Mouse (Mus musculus): ENCODE data around the gene Kcnk5. TPM values are rescaled to one million over a fixed set of nuclear protein-coding genes. Genes with fewer than 3 reads are reported as not detected.
A peak's percentile ranks its signal among the peaks of the same experiment; 100 is the strongest.

The Kcnk5 gene
- polyA plus RNA-seq, 1 experiment from 2014 or later = 12.2 TPM

DNA sequence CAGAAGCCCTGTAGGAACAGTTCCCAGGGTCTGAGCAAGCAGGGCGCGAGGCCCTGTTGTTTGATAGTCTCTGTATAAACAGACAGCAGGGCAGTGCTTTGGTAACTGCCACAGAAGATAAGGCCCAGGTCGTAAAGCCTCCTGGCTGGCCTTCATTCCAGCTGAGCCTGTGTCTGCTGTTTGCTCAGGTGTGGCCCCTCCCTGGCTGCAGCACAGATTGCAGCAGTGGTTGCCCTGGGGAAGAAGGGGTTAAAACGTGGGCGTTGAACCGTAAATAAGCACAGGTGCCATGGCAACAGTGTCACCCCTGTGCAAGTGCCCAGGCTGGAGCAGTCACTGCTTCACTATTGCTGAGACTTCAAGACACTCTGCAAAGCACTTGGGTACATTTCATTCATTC, 26.8 kb upstream of the Kcnk5 start:
- no peaks in the 10 kb centered on the region for H3K9me3 ChIP-seq (ENCODE audit: control insufficient read depth, low read length)
- H3K9ac ChIP-seq (ENCODE audit: low read depth, low read length) = peak overlapping the region; percentile 7; the same call in 1 of the 2 replicates
- peaks cover 9% of the 10 kb centered on the region; the same call in 1 of the 2 replicates for H3K4me1 ChIP-seq (ENCODE audit: control insufficient read depth, insufficient read depth, low read length)
- H3K4me2 ChIP-seq (replicated peaks; ENCODE audit: low read depth, low read length) = no peak overlapping the region; the same call in 1 of the 2 replicates
- WGBS = 6% methylated on average over 6 of the region's 6 CpGs
- no peak overlapping the region for H3K4me3 ChIP-seq (ENCODE audit: low read length)
- H3K36me3 ChIP-seq (ENCODE audit: control insufficient read depth, insufficient read depth, low read length) = no peaks in the 10 kb centered on the region
- H3K27ac ChIP-seq (ENCODE audit: low read depth, low read length) = peak overlapping the region; percentile 62; the same call in 1 of the 2 replicates
- ATAC-seq (ENCODE audit: low FRiP score, low TSS enrichment) = peak; percentile 82
- no peaks in the 10 kb centered on the region for H3K27me3 ChIP-seq (ENCODE audit: control insufficient read depth, insufficient read depth, low read length)

DNA sequence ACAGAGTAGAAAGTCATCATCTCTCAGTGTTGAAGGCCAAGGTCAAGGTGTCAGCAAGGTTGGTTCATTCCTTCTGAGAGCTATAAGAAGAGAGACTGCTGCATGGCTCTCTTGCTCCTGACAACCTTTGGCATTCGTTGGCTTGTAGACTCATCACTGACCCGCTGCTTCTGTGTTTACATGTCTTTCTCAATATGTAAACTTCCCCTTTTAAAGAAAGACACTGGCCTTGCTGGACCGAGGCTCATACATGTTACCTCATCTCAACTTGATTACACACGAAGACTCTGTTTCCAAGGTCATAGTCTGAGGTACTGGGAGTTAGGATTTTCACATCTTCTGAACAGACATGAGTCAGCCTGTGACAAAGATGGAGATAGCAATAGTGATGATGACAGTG, 24.1 kb upstream of the Kcnk5 start:
- Histone ChIP-seq H3K4me3 (ENCODE audit: low read length) (no peak overlapping the region), H3K4me1 (ENCODE audit: control insufficient read depth, insufficient read depth, low read length) (peaks cover 9% of the 10 kb centered on the region; the same call in 1 of the 2 replicates), H3K9ac (ENCODE audit: low read depth, low read length) (no peak overlapping the region), H3K36me3 (ENCODE audit: control insufficient read depth, insufficient read depth, low read length) (no peaks in the 10 kb centered on the region), H3K27ac (ENCODE audit: low read depth, low read length) (no peak overlapping the region), H3K9me3 (ENCODE audit: control insufficient read depth, low read length) (no peaks in the 10 kb centered on the region), H3K4me2 (replicated peaks; ENCODE audit: low read depth, low read length) (no peak overlapping the region), H3K27me3 (ENCODE audit: control insufficient read depth, insufficient read depth, low read length) (no peaks in the 10 kb centered on the region)
- WGBS = 90% methylated on average over 4 of the region's 4 CpGs
- ATAC-seq (ENCODE audit: low FRiP score, low TSS enrichment) = no peak

- ATAC-seq (ENCODE audit: low FRiP score, low TSS enrichment) = no peak
- no peak overlapping the region for H3K9ac ChIP-seq (ENCODE audit: low read depth, low read length)
- H3K27me3 ChIP-seq (ENCODE audit: control insufficient read depth, insufficient read depth, low read length) = no peaks in the 10 kb centered on the region
- no peak overlapping the region for H3K4me2 ChIP-seq (replicated peaks; ENCODE audit: low read depth, low read length)
- no peak overlapping the region for H3K4me3 ChIP-seq (ENCODE audit: low read length)
- H3K9me3 ChIP-seq (ENCODE audit: control insufficient read depth, low read length) = no peaks in the 10 kb centered on the region
- WGBS = 54% methylated on average over 4 of the region's 4 CpGs
- no peak overlapping the region for H3K27ac ChIP-seq (ENCODE audit: low read depth, low read length)
- H3K4me1 ChIP-seq (ENCODE audit: control insufficient read depth, insufficient read depth, low read length) = peaks cover 5% of the 10 kb centered on the region; the same call in 1 of the 2 replicates
- H3K36me3 ChIP-seq (ENCODE audit: control insufficient read depth, insufficient read depth, low read length) = no peaks in the 10 kb centered on the region
Observed at GRCm38 (mm10) chr14:20203301-20203700, 21.7 kb upstream of the Kcnk5 start.

DNA sequence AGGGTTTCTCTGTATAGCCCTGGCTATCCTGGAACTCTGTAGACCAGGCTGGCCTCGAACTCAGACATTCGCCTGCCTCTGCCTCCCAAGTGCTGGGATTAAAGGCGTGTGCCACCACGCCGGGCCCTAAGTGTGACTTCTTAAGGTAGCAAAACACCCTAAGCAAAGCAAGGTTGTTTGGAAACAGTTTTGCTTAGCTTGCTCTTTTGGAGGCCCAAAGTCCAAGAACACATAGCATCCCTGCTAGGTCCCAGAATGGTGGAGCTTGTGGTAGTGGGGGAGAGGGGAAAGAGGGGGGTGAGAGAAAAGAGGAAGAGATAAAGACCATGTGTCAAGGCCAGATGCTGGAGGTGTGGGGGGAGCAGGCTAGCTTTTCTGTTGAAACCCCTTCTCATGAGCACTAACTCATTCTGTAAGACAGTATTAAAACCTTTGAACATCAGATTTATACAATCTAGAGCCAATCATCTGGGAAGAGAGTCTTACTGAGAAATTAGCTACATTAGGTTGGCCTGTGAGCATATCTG, 21.1 kb upstream of the Kcnk5 start:
- no peaks in the 10 kb centered on the region for H3K4me1 ChIP-seq (ENCODE audit: control insufficient read depth, insufficient read depth, low read length)
- H3K27ac ChIP-seq (ENCODE audit: low read depth, low read length) = no peak overlapping the region
- H3K4me3 ChIP-seq (ENCODE audit: low read length) = no peak overlapping the region
- no peak overlapping the region for H3K4me2 ChIP-seq (replicated peaks; ENCODE audit: low read depth, low read length)
- H3K9me3 ChIP-seq (ENCODE audit: control insufficient read depth, low read length) = no peaks in the 10 kb centered on the region
- ATAC-seq (ENCODE audit: low FRiP score, low TSS enrichment) = no peak
- WGBS = 96% methylated on average over 5 of the region's 5 CpGs
- no peak overlapping the region for H3K9ac ChIP-seq (ENCODE audit: low read depth, low read length)
- H3K36me3 ChIP-seq (ENCODE audit: control insufficient read depth, insufficient read depth, low read length) = no peaks in the 10 kb centered on the region
- no peaks in the 10 kb centered on the region for H3K27me3 ChIP-seq (ENCODE audit: control insufficient read depth, insufficient read depth, low read length)

- H3K4me3 ChIP-seq (ENCODE audit: low read length) = no peak overlapping the region
- H3K9ac ChIP-seq (ENCODE audit: low read depth, low read length) = no peak overlapping the region
- H3K4me2 ChIP-seq (replicated peaks; ENCODE audit: low read depth, low read length) = no peak overlapping the region
- H3K36me3 ChIP-seq (ENCODE audit: control insufficient read depth, insufficient read depth, low read length) = no peaks in the 10 kb centered on the region
- no peak for ATAC-seq (ENCODE audit: low FRiP score, low TSS enrichment)
- H3K4me1 ChIP-seq (ENCODE audit: control insufficient read depth, insufficient read depth, low read length) = no peaks in the 10 kb centered on the region
- 43% methylated on average over 8 of the region's 8 CpGs for WGBS
- H3K27me3 ChIP-seq (ENCODE audit: control insufficient read depth, insufficient read depth, low read length) = no peaks in the 10 kb centered on the region
- H3K27ac ChIP-seq (ENCODE audit: low read depth, low read length) = no peak overlapping the region
- no peaks in the 10 kb centered on the region for H3K9me3 ChIP-seq (ENCODE audit: control insufficient read depth, low read length)
Observed at GRCm38 (mm10) chr14:20201066-20201683, 19.6 kb upstream of the Kcnk5 start.

- Histone ChIP-seq H3K36me3 (ENCODE audit: control insufficient read depth, insufficient read depth, low read length) (no peaks in the 10 kb centered on the region), H3K27me3 (ENCODE audit: control insufficient read depth, insufficient read depth, low read length) (no peaks in the 10 kb centered on the region), H3K4me1 (ENCODE audit: control insufficient read depth, insufficient read depth, low read length) (no peaks in the 10 kb centered on the region), H3K9me3 (ENCODE audit: control insufficient read depth, low read length) (no peaks in the 10 kb centered on the region), H3K4me3 (ENCODE audit: low read length) (no peak overlapping the region), H3K27ac (ENCODE audit: low read depth, low read length) (no peak overlapping the region), H3K4me2 (replicated peaks; ENCODE audit: low read depth, low read length) (no peak overlapping the region), H3K9ac (ENCODE audit: low read depth, low read length) (no peak overlapping the region)
- WGBS = 58% methylated on average over 4 of the region's 4 CpGs
- no peak for ATAC-seq (ENCODE audit: low FRiP score, low TSS enrichment)
Observed at GRCm38 (mm10) chr14:20193103-20193715, 11.6 kb upstream of the Kcnk5 start.

- Histone ChIP-seq H3K9me3 (ENCODE audit: control insufficient read depth, low read length) (no peaks in the 10 kb centered on the region), H3K4me1 (ENCODE audit: control insufficient read depth, insufficient read depth, low read length) (no peaks in the 10 kb centered on the region), H3K27ac (ENCODE audit: low read depth, low read length) (no peak overlapping the region), H3K4me2 (replicated peaks; ENCODE audit: low read depth, low read length) (no peak overlapping the region), H3K36me3 (ENCODE audit: control insufficient read depth, insufficient read depth, low read length) (no peaks in the 10 kb centered on the region), H3K27me3 (ENCODE audit: control insufficient read depth, insufficient read depth, low read length) (no peaks in the 10 kb centered on the region), H3K4me3 (ENCODE audit: low read length) (no peak overlapping the region), H3K9ac (ENCODE audit: low read depth, low read length) (no peak overlapping the region)
- 88% methylated on average over 5 of the region's 5 CpGs for WGBS
- no peak for ATAC-seq (ENCODE audit: low FRiP score, low TSS enrichment)
Observed at GRCm38 (mm10) chr14:20191136-20191735, 9.6 kb upstream of the Kcnk5 start.

- ATAC-seq (ENCODE audit: low FRiP score, low TSS enrichment) = no peak
- no peaks in the 10 kb centered on the region for H3K4me1 ChIP-seq (ENCODE audit: control insufficient read depth, insufficient read depth, low read length)
- H3K4me3 ChIP-seq (ENCODE audit: low read length) = no peak overlapping the region
- no peaks in the 10 kb centered on the region for H3K36me3 ChIP-seq (ENCODE audit: control insufficient read depth, insufficient read depth, low read length)
- H3K4me2 ChIP-seq (replicated peaks; ENCODE audit: low read depth, low read length) = no peak overlapping the region
- 57% methylated on average over 2 of the region's 2 CpGs for WGBS
- H3K9me3 ChIP-seq (ENCODE audit: control insufficient read depth, low read length) = no peaks in the 10 kb centered on the region
- no peak overlapping the region for H3K27ac ChIP-seq (ENCODE audit: low read depth, low read length)
- no peaks in the 10 kb centered on the region for H3K27me3 ChIP-seq (ENCODE audit: control insufficient read depth, insufficient read depth, low read length)
- H3K9ac ChIP-seq (ENCODE audit: low read depth, low read length) = no peak overlapping the region
Observed at GRCm38 (mm10) chr14:20189751-20190150, 8.1 kb upstream of the Kcnk5 start.

DNA sequence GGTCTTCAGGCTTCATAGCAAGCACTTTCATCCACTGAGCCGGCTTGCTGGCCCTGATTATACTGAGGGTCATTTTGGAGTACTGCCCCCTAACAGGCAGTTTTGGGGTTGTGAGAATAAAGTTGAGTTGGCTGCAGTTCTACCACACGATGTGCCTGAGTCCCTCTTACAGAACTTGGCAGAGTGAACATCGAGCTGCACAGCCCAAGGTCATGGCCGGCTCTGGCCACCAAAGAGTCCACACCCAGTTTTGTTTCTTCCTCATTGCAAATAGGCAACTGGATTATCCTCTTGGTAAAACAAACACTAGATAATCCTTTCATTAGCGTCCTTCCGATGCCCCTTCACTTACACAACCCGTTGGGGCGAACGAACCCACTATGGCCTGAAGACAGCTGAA, 3.8 kb upstream of the Kcnk5 start:
- no peak overlapping the region for H3K9ac ChIP-seq (ENCODE audit: low read depth, low read length)
- H3K9me3 ChIP-seq (ENCODE audit: control insufficient read depth, low read length) = no peaks in the 10 kb centered on the region
- H3K27me3 ChIP-seq (ENCODE audit: control insufficient read depth, insufficient read depth, low read length) = no peaks in the 10 kb centered on the region
- H3K4me3 ChIP-seq (ENCODE audit: low read length) = no peak overlapping the region
- H3K4me2 ChIP-seq (replicated peaks; ENCODE audit: low read depth, low read length) = no peak overlapping the region
- H3K27ac ChIP-seq (ENCODE audit: low read depth, low read length) = no peak overlapping the region
- ATAC-seq (ENCODE audit: low FRiP score, low TSS enrichment) = no peak
- peaks cover 12% of the 10 kb centered on the region; the same call in 1 of the 2 replicates for H3K4me1 ChIP-seq (ENCODE audit: control insufficient read depth, insufficient read depth, low read length)
- 83% methylated on average over 9 of the region's 9 CpGs for WGBS
- no peaks in the 10 kb centered on the region for H3K36me3 ChIP-seq (ENCODE audit: control insufficient read depth, insufficient read depth, low read length)

Measured in kidney, embryonic 14.5 days (tissue).